Mouse (Mus musculus) right cerebral cortex, adult 18-20 months (tissue): ENCODE data around the gene Gstm1.
"Not testable (repeated sequence)": the region's sequence is repeated elsewhere in the genome, so short reads cannot be mapped to it uniquely, and the experiment has no call there.

Experiments used
- DNase-seq: peaks from one replicate; pipeline ENCODE4 v3.0.0; 2022; ENCODE audit warnings: mixed read lengths

Gene Gstm1

DNA sequence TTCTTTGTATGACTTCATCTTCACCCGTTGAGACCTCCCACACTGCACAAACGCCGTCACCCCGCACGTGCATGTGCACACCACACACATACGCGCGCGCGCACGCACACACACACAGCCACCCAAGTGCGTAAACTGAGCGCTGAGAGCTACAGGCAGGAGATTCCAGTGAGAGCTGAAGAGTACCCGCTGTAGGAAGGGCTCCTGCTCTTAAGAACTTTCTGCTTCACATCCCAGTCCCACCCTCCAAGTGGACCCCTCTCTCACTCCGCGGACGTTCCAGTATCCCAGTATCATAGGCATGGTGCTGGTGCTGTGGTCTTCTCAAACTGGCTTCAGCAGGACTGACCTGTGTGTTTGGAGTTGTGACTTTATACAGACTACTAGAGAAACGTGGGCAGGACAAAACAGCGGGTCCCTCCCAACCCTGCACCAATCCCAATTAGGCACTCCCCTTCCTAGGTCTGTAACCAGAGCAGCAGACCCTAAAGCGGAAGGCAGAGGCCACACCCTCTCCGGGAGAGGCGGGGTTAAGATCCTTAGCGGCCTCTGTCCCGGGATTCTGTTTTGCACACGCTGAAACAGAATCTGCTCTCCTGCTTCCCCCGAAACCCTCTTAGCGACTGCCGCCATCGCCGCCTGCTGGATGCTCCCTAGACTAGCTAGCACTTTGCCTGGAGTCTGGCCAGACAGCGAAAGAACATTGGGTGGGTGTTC is at the start of gene Gstm1:
TSS of gene Gstm1 (minus strand) at position 501 of the 717 bp plus-strand sequence.
- DNase-seq = peak; percentile 96

DNA sequence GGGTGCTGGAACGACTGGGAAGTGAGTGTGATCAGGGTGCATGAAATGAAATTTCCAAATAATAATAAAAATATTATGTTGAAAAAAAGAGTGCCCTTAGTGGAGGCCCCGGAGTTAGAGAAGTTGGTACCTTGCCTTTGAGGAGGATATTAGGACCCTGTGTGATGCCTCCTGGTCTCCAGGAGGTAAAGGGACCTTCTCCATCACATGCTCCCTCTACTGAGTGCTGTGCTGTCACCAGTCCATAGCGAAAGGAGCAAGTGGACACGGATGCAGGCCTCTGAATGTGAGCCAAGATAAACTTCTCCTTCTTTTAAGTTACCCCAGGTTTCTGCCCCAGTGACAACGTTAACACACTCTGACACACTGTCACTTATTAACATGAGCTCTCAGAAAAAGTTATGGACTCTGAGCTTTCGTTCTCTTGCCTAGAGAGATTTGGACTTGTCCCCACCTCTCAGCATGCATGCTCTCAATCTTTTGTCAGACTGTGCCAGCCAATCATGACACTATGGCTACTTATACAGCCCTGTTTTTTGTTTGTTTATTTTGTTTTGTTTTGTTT is 49.7 kb upstream of the Gstm1 start:
- DNase-seq = no peak

GRCm38 (mm10) chr3:108065551-108065950 is 47.8 kb upstream of the Gstm1 start:
- no peak for DNase-seq

- DNase-seq = no peak
Measured at GRCm38 (mm10) chr3:108064672-108065071, 46.9 kb upstream of the Gstm1 start.

DNA sequence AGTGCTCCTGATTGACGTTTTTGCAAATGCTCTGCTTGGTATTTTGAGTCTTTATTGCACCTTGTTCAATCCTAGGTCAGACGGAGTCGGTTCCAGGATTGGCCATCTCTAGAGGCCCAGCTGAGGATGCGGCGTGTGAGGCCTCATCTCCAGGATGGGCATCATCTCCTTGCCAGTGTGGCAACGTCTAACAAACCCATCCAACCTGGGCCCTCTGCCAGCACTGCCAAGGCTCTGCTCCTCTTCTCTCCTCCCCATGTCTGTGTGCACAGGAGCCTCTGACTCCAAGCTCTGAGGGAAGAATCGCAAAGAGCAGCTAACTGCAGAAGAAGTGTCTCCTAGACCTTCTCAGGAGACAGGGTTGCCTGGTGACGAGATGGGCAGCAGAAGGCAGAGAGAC is 44.9 kb upstream of the Gstm1 start:
- DNase-seq = no peak

GRCm38 (mm10) chr3:108061420-108061819 is 43.6 kb upstream of the Gstm1 start:
- DNase-seq = no peak

DNA sequence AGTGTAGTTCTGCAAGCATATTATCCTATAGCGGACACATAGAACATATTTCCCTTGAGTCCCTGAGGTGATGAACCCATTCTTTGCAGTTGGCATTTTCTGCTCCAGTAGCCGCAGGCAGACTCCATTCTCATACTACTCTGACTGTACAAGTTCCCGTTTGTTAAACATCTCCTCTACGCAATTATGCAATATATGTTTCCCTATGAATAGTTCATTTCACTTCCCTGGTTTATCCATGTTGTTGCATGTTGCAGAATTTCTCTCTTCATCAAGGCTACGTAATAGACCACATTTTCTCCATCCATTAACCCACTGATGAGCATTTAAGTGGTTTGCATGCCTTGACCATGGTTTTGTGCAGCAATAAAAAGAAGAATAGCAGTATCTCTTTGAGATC is 32.7 kb upstream of the Gstm1 start:
- no peak for DNase-seq

DNA sequence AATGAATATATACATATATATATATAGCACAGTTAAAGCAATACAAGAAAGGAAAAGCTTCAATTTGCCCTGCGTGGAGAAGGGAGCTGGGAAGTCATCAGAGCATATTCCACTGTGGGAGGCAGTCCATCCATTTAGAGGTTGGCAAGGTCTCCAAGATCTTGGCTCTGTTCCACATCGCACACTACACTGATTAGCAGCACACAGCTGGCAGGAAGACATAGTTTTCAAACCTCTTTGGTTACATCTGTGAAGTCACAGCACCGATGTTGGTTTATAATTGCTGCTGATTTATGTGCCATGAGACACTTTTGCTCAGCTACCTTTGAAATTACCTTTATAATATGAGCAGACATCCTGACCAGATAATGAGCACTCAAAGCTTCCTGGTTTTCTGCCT is 30.5 kb upstream of the Gstm1 start:
- no peak for DNase-seq

- no peak for DNase-seq
Measured at GRCm38 (mm10) chr3:108046944-108047655, 29.3 kb upstream of the Gstm1 start.

DNA sequence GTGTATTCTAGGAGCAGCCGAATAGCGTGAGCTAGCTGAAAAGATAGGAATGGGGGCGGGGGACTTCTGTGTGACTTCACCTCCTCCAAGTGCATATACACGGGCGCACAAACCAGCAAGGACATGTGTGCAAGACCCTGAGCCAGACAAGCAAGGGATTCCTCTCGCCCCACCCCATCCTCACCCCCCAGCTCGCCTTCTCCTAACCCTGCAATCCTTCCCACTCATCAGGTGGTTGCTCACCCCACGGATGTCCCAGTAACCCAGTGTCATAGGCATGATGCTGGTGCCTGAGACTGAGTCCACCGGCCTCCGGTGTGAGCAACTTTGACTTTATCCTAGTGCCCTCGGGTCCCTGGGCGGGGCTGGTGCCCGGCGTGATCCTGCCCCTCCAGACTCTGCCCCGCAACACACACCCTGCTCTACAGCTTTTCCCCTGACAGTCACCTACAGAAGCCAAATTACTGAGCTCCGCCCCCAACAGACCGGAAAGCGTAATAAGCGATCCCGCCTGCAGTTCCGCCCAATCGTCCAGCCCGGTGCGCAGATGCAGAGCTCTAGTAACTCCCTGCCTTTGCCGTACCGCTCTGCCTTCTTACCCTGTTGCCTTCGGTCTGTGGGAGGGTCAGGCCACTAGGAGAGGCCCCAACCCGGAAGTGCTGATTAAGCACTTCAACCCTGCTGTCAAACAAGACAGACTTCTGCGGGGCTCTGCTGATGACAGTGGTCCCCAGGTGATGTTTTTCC is 26.8 kb upstream of the Gstm1 start, which contains the start of gene Gstm4:
TSS of gene Gstm4 (minus strand) at position 501 of the 747 bp plus-strand sequence.
- peak; percentile 91 for DNase-seq

DNA sequence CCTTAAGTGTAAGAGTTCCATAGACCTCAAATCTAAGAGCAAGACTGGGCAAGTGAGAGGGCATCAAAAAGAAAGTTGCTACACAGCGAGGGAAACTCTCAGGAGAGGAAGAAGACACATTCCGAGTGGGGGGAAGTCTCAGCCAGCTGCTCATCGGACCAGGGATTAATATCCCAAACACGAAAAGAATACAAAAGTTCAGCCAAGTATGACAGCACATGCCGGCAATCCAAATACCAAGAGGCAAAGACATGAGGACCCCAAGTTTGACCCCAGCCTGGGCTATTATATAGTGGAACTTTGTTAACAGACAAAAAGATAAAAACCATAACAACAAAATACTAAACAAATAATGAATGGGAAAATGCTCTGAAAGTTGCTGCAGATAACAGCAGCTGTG is 15.4 kb upstream of the Gstm1 start:
- no peak for DNase-seq

GRCm38 (mm10) chr3:108032113-108032512 is 14.3 kb upstream of the Gstm1 start:
- DNase-seq = no peak

DNA sequence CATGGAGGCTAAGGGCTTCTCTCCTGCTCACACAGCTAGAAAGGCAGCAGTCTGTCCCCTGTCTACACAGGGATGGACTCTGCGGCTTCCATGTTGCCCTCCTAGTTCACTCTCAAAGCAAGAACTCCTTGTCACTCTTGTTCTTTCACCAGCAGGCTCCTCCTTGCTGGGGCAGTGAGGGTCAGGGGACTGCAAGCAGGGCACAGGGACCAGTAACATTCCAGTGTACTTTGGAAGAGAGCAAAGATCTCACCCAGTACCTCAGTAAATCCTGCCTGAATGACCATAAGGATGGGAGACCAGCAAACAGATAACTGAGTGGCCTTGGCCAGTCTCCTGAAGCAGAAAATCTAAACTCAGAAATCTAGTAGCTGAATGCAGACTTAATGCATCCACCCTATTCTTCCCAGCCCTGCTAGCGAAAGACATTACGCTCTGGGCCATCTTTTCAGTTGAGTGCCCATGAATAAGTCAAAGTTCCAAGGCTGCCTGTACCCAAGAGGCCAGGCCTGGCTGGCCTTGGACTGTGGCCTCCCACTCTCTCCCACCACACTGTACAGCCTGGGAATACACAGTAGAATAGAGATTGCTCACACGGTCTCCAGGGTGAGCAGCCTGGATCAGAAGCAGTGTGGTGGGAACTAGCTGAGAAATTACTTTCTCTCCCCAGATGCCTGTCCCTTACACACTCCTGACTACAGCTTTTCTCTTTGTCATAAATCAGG is 11.0 kb upstream of the Gstm1 start:
- DNase-seq = no peak

DNA sequence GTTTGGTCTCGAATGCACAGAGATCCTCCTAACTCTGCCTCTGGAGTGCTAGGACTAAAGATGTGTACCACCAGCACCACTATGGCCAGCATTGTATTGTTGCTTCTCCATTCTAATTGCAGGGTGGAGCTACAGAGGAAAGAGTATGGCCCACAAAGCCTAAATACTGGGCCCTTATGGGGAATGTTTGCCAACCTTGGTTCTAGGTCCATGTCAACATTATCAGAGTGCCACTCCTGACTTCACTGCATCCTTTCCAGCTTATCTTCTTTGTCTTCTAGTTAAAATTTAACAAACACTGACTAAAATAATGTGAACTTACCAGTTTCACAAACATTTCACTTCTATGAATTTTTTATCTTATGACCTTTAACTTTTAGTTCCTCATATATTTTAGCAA is 8.8 kb upstream of the Gstm1 start:
- no peak for DNase-seq

GRCm38 (mm10) chr3:108026049-108026448 is 8.3 kb upstream of the Gstm1 start:
- DNase-seq = no peak

- DNase-seq = no peak
Measured at GRCm38 (mm10) chr3:108025318-108025717, 7.5 kb upstream of the Gstm1 start.

DNA sequence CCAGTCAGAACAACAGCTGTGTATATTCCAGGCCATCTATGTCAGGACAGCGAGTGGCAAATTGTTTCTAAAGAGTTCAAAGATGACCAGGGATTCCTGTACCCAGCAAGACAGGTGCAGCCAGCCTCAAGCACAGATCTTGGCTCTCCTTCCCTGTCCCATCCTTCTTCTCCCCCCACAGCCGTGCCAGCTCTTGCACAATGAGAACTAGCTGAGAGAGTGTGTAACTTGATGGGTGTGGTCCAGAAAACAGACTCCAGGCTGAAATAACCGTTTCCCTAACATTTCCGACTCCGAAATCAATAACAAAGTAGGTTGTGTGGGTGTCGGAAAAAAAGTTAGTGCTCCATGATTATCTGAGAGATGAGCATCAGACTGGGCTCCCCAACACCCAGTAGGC is 4.9 kb upstream of the Gstm1 start:
- DNase-seq = no peak

DNA sequence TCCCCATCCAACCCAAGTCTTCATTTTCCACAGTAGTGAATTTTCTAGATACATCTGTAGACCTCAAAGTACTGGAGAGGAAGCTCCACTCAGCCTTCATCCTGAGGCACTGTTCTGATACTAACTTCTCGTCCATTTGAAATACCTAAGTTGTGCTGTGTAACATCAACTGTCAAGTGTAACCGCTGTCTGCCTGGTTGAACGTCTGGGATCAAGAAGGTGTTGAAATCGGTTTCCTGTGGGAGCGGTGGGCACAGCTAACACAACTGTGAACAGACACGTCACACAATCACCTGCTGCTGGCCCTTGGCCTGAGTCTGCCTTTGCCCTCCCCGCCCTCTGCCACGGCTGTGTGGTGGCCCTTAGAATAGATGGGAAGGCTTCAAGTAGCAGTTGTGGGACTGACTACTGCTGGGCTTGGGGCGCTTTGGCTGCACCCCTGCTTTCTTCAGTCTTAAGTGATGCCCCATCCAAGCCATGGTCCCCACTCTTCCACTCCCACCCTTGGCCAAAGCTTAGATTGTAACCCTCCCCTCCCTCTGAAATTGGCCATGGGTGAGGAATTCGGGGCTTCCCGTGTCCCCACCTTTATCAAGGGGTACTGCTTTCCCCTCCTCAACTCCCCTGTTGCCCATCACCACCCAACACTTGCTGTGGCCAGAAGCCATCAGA is 2.7 kb upstream of the Gstm1 start:
- DNase-seq = not testable (repeated sequence)

- not testable (repeated sequence) for DNase-seq
Measured at GRCm38 (mm10) chr3:108019226-108019625, 1.5 kb upstream of the Gstm1 start.

DNA sequence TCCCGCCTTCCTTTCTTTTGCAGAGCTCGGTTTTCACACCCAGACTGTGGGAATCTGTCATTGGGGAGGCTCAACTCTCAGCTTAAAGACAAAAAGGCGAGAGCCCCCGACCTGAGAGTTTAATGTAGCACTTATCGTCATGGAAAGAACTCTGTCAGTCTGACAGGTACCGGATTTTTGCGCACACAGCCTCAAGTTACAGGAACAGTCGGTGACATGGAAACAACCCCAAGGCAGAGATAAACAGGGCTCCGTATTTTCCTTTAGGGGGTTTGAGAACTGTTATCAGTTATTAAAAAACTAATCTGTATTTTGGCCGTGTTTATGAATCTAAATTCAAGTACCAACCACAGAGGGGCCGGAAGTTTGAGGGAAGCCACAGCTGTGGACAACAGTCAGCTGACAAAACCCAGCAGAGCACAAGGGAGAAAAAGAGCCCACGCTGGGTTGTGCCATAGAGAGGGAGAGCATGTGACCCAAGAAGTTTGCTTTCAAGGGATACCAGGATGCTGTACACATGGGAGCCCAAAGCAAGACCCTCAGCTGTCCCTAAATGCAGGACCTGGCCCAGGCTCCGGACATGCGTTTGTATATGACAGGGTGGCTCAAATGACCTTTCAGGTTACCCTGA is 532 bp upstream of the Gstm1 start:
- no peak for DNase-seq

- not testable (repeated sequence) for DNase-seq
Measured at GRCm38 (mm10) chr3:108016468-108016867, 1.3 kb downstream of the Gstm1 start.

- no peak for DNase-seq
Measured at GRCm38 (mm10) chr3:108014974-108015346, 2.8 kb downstream of the Gstm1 start.
